Mouse (Mus musculus): ENCODE data around the gene Wbp11. TPM values are rescaled to one million over a fixed set of nuclear protein-coding genes. Genes with fewer than 3 reads are reported as not detected.
A peak's percentile ranks its signal among the peaks of the same experiment; 100 is the strongest.

The Wbp11 gene
- polyA plus RNA-seq, 2 experiments = 96.5 to 100 TPM

GRCm38 (mm10) chr6:136809077-136809476, 19.0 kb downstream of the Wbp11 start:
- Histone ChIP-seq H3K36me3 (ENCODE audit: control insufficient read depth, insufficient read depth, low read length) (peaks cover 21% of the 10 kb centered on the region), H3K27ac (replicated peaks; ENCODE audit: low read depth, low read length) (no peak overlapping the region), H3K9ac (ENCODE audit: low read depth, low read length, severe bottlenecking) (peak overlapping the region; percentile 57), H3K4me2 (replicated peaks; ENCODE audit: low read depth, low read length, severe bottlenecking) (peak overlapping the region; percentile 72), H3K9me3 (ENCODE audit: control insufficient read depth, low read length) (no peaks in the 10 kb centered on the region), H3K27me3 (ENCODE audit: control insufficient read depth, insufficient read depth, low read length) (no peaks in the 10 kb centered on the region), H3K4me1 (ENCODE audit: control insufficient read depth, insufficient read depth, low read length) (peaks cover 15% of the 10 kb centered on the region), H3K4me3 (replicated peaks; ENCODE audit: low read length) (peak overlapping the region; percentile 73)
- 32% methylated on average over 14 of the region's 14 CpGs for WGBS
- no peak for DNase-seq (ENCODE audit: low spot score)
- TF ChIP-seq POLR2A (IDR thresholded peaks at IDR 0.05; ENCODE audit: borderline replicate concordance, extremely low read depth, insufficient read depth, insufficient read length) = no peak
- no peak for ATAC-seq (ENCODE audit: low FRiP score, low read depth)

GRCm38 (mm10) chr6:136808631-136809046, 19.4 kb downstream of the Wbp11 start:
- TF ChIP-seq POLR2A (IDR thresholded peaks at IDR 0.05; ENCODE audit: borderline replicate concordance, extremely low read depth, insufficient read depth, insufficient read length) = no peak
- no peak for DNase-seq (ENCODE audit: low spot score)
- ATAC-seq (ENCODE audit: low FRiP score, low read depth) = no peak
- Histone ChIP-seq H3K4me3 (replicated peaks; ENCODE audit: low read length) (peak overlapping the region; percentile 73), H3K9ac (ENCODE audit: low read depth, low read length, severe bottlenecking) (peak overlapping the region; percentile 57), H3K9me3 (ENCODE audit: control insufficient read depth, low read length) (no peaks in the 10 kb centered on the region), H3K4me2 (replicated peaks; ENCODE audit: low read depth, low read length, severe bottlenecking) (peak overlapping the region; percentile 72), H3K4me1 (ENCODE audit: control insufficient read depth, insufficient read depth, low read length) (peaks cover 15% of the 10 kb centered on the region), H3K27ac (replicated peaks; ENCODE audit: low read depth, low read length) (no peak overlapping the region), H3K27me3 (ENCODE audit: control insufficient read depth, insufficient read depth, low read length) (no peaks in the 10 kb centered on the region), H3K36me3 (ENCODE audit: control insufficient read depth, insufficient read depth, low read length) (peaks cover 17% of the 10 kb centered on the region)
- under 1% methylated on average over 27 of the region's 28 CpGs for WGBS

- H3K9me3 ChIP-seq (ENCODE audit: control insufficient read depth, low read length) = no peaks in the 10 kb centered on the region
- H3K27me3 ChIP-seq (ENCODE audit: control insufficient read depth, insufficient read depth, low read length) = no peaks in the 10 kb centered on the region
- DNase-seq (ENCODE audit: low spot score) (peak; percentile 93), ATAC-seq (ENCODE audit: low FRiP score, low read depth) (peak; percentile 89)
- peak within 1 kb of the TSS; percentile 21 for H3K27ac ChIP-seq (replicated peaks; ENCODE audit: low read depth, low read length)
- TF ChIP-seq POLR2A (IDR thresholded peaks at IDR 0.05; ENCODE audit: borderline replicate concordance, extremely low read depth, insufficient read depth, insufficient read length) = no peak
- peaks cover 18% of the 10 kb centered on the region for H3K4me1 ChIP-seq (ENCODE audit: control insufficient read depth, insufficient read depth, low read length)
- peak within 1 kb of the TSS; percentile 73 for H3K4me3 ChIP-seq (replicated peaks; ENCODE audit: low read length)
- H3K36me3 ChIP-seq (ENCODE audit: control insufficient read depth, insufficient read depth, low read length) = peaks cover 12% of the 10 kb centered on the region
- WGBS = under 1% methylated on average over 33 of the region's 34 CpGs
- peak within 1 kb of the TSS; percentile 57 for H3K9ac ChIP-seq (ENCODE audit: low read depth, low read length, severe bottlenecking)
- peak within 1 kb of the TSS; percentile 72 for H3K4me2 ChIP-seq (replicated peaks; ENCODE audit: low read depth, low read length, severe bottlenecking)
Observed at GRCm38 (mm10) chr6:136808014-136808417, 20.0 kb downstream of the Wbp11 start, which contains the start of gene H2afj. TSS of gene H2afj (plus strand) at chr6:136808244.

GRCm38 (mm10) chr6:136807395-136808013, 20.5 kb downstream of the Wbp11 start:
- H3K4me1 ChIP-seq (ENCODE audit: control insufficient read depth, insufficient read depth, low read length) = peaks cover 21% of the 10 kb centered on the region
- H3K36me3 ChIP-seq (ENCODE audit: control insufficient read depth, insufficient read depth, low read length) = peaks cover 8% of the 10 kb centered on the region
- H3K9me3 ChIP-seq (ENCODE audit: control insufficient read depth, low read length) = no peaks in the 10 kb centered on the region
- TF ChIP-seq POLR2A (IDR thresholded peaks at IDR 0.05; ENCODE audit: borderline replicate concordance, extremely low read depth, insufficient read depth, insufficient read length) = no peak
- peak overlapping the region; percentile 50 for H3K4me2 ChIP-seq (replicated peaks; ENCODE audit: low read depth, low read length, severe bottlenecking)
- DNase-seq (ENCODE audit: low spot score) (no peak), ATAC-seq (ENCODE audit: low FRiP score, low read depth) (no peak)
- H3K4me3 ChIP-seq (replicated peaks; ENCODE audit: low read length) = peak overlapping the region; percentile 73
- 38% methylated on average over 18 of the region's 18 CpGs for whole genome bisulfite sequencing
- H3K27ac ChIP-seq (replicated peaks; ENCODE audit: low read depth, low read length) = peak overlapping the region; percentile 21
- no peaks in the 10 kb centered on the region for H3K27me3 ChIP-seq (ENCODE audit: control insufficient read depth, insufficient read depth, low read length)
- peak overlapping the region; percentile 12; the same call in 1 of the 2 replicates for H3K9ac ChIP-seq (ENCODE audit: low read depth, low read length, severe bottlenecking)

- Histone ChIP-seq H3K36me3 (ENCODE audit: control insufficient read depth, insufficient read depth, low read length) (peaks cover under 1% of the 10 kb centered on the region; the same call in 1 of the 2 replicates), H3K4me1 (ENCODE audit: control insufficient read depth, insufficient read depth, low read length) (peaks cover 21% of the 10 kb centered on the region), H3K4me2 (replicated peaks; ENCODE audit: low read depth, low read length, severe bottlenecking) (peak overlapping the region; percentile 50; the same call in 1 of the 2 replicates), H3K9me3 (ENCODE audit: control insufficient read depth, low read length) (no peaks in the 10 kb centered on the region), H3K9ac (ENCODE audit: low read depth, low read length, severe bottlenecking) (no peak overlapping the region), H3K27ac (replicated peaks; ENCODE audit: low read depth, low read length) (0 out of 2 replicates have a peak overlapping the region, but pooled peaks have one; percentile 21), H3K4me3 (replicated peaks; ENCODE audit: low read length) (no peak overlapping the region; the same call in 1 of the 2 replicates), H3K27me3 (ENCODE audit: control insufficient read depth, insufficient read depth, low read length) (no peaks in the 10 kb centered on the region)
- 68% methylated on average over 5 of the region's 5 CpGs for WGBS
- DNase-seq (ENCODE audit: low spot score) (no peak), ATAC-seq (ENCODE audit: low FRiP score, low read depth) (no peak)
- no peak for TF ChIP-seq POLR2A (IDR thresholded peaks at IDR 0.05; ENCODE audit: borderline replicate concordance, extremely low read depth, insufficient read depth, insufficient read length)
Observed at GRCm38 (mm10) chr6:136806819-136807218, 21.2 kb downstream of the Wbp11 start.

Data from limb, embryonic 14.5 days (tissue).